Mouse (Mus musculus): Measurements from ENCODE around the gene Gm12169.

The Gm12169 gene

DNA sequence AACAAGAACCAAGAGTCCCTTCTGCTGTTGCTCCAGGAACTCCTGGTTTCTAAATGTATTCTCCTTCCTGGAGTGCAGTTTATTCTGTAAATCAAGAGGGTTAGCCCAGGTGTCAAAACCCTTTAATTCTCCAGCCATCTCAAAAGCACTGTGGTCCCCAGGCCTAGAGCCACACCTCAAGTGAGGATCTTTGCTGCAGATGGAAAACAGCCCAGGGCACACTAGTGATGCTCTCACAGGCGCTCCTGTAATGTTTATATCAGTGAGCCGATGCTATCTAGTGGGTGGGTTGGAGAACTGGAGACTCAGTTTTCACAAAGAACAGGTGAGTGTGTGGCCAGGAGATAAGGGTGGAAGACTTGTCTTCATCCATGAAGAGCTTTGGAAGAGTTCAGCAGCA, at the start of gene Gm12169:
Gm12169 (plus strand) TSS at position 301 of the 400 bp plus-strand sequence.
- in situ Hi-C loops (cut with MboI, MseI), result loop anchor here in 1 of 2 experiments (5.0 to 10.0 kb wide), 2 partner anchors 37 to 111 kb away; no protein-coding TSS in a partner anchor

GRCm38 (mm10) chr11:46474220-46474619, 49.8 kb upstream of the Gm12169 start:
- in situ Hi-C loops (cut with MboI, MseI), result no loop called here

GRCm38 (mm10) chr11:46479311-46479710, 44.7 kb upstream of the Gm12169 start:
- in situ Hi-C loops (cut with MboI, MseI), result loop anchor here in 1 of 2 experiments (5.0 kb wide), 1 partner anchor 183 kb away; no protein-coding TSS in a partner anchor

- in situ Hi-C loops (cut with MboI, MseI), result no loop called here
Measured at GRCm38 (mm10) chr11:46480517-46480916, 43.5 kb upstream of the Gm12169 start.

DNA sequence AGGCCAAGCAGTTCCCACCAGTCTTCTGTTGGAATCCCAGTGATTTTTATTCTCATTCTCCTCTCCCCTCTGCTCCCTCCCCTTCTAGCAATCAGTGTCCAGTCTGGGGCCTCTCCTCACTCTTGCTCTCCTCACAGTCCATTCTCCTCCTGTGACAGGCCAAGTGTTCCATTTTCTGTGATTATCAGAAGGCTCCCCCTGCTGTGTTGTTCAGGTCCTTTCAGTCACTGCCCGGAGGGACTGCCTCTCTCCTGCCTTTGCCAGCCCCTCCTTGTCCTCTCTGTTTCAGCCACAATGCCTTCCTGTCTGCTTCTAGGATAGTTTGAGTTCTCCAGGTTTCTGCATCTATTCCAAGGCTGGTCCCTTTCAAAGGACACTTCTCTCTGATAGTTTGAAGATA, 35.8 kb upstream of the Gm12169 start:
- in situ Hi-C loops (cut with MboI, MseI), result loop anchor here in 1 of 2 experiments (5.0 kb wide), 1 partner anchor 34 kb away; the partner anchor contains the start of gene Gm12169

- in situ Hi-C loops (cut with MboI, MseI), result loop anchor here in 1 of 2 experiments (5.0 kb wide), 1 partner anchor 34 kb away; the partner anchor contains the start of gene Gm12169
Measured at GRCm38 (mm10) chr11:46488650-46489049, 35.4 kb upstream of the Gm12169 start.

GRCm38 (mm10) chr11:46507146-46507545, 16.9 kb upstream of the Gm12169 start:
- in situ Hi-C loops (cut with MboI, MseI), result loop anchor here (5.0 kb wide), 1 partner anchor 45 kb away; no protein-coding TSS in a partner anchor

DNA sequence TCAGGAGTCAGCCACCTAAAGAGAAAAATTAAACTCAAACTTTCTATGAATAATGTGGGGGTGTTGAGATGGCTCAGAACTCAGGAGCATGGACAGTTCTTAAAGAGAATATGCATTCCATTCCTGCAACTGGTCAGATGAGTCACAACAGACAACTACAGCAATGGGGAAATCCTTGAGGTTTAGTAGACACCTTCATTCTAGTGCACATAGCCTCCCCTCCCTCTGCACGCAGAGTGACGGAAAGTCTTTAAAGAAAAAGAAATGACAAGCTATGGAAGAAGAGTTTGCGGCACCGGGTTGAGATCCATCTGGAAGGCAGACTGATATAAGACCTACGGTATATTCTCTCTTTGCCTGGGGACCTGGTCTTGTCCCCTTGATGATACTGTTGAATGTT, 14.1 kb upstream of the Gm12169 start:
- in situ Hi-C loops (cut with MboI, MseI), result loop anchor here (5.0 kb wide), 1 partner anchor 48 kb away; no protein-coding TSS in a partner anchor

- in situ Hi-C loops (cut with MboI, MseI), result loop anchor here in 1 of 2 experiments (5.0 to 10.0 kb wide), 2 partner anchors 34 to 113 kb away; no protein-coding TSS in a partner anchor
Measured at GRCm38 (mm10) chr11:46521341-46521740, 2.7 kb upstream of the Gm12169 start.

DNA sequence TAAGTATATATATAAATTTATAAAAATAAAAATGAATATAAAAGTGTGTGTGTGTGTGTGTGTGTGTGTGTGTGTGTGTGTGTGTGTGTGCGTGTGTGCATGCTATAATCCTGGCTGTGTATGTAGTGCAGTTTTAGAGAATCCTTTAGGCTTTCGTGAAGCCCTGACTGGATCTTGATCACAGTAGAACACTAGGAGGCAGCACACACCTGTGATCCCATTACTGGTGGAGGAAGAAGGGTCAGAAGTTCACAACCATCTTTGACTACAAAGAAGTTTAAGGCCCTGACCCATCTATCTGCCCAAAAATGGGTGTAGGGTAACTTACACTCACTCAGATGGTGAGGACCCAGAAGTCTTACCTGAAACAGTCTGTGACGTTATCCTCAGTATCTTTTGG, 1.3 kb upstream of the Gm12169 start:
- in situ Hi-C loops (cut with MboI, MseI), result loop anchor here in 1 of 2 experiments (5.0 to 10.0 kb wide), 2 partner anchors 35 to 112 kb away; no protein-coding TSS in a partner anchor

- in situ Hi-C loops (cut with MboI, MseI), result loop anchor here (5.0 to 25.0 kb wide), 3 partner anchors 207 to 1132 kb away; partner anchors contain the start of gene Havcr1 (in 1 of the 2)
Measured at GRCm38 (mm10) chr11:46530149-46530548, 6.1 kb downstream of the Gm12169 start.

GRCm38 (mm10) chr11:46536978-46537377, 13.0 kb downstream of the Gm12169 start:
- in situ Hi-C loops (cut with MboI, MseI), result loop anchor here (25.0 kb wide), 2 partner anchors 200 to 1125 kb away; partner anchors contain the start of gene Havcr1 (in 1 of the 2)

DNA sequence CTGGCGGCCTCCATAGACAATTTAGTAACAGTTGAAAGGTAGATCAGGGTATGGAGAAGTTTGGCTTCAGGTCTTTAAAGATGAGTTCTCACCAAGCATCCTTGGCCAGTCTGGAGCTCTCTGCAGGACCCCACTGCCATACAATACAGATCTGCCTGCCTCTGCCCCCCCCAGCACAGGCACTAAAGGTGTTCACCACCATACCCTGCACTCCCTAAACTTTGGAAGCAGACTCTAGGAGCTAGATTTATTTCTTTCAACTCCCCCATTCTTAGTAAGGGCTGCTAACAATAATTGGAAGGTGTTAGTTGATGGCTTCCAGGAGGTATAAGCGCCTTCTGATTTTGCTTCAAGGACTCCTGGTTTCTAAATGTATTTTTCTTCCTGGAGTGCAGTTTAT, 19.5 kb downstream of the Gm12169 start:
- in situ Hi-C loops (cut with MboI, MseI), result loop anchor here (25.0 kb wide), 2 partner anchors 194 to 1119 kb away; partner anchors contain the start of gene Havcr1 (in 1 of the 2)

DNA sequence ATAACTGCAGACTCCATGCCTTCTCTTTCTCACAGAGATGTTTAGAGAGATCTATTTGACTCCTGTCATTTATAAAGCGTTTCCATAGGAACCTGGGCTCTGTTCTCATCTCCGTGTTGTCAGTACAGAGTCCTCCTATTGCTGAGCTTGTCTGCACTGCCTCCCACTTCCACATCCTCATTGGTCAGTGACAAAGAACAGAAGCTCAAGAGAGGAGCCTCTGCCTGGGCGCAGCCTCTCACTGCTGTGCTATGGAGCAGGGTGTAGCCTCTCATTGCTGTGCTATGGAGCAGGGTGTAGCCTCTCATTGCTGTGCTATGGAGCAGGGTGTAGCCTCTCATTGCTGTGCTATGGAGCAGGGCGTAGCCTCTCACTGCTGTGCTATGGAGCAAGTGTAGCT, 25.7 kb downstream of the Gm12169 start:
- in situ Hi-C loops (cut with MboI, MseI), result loop anchor here (25.0 kb wide), 2 partner anchors 188 to 1113 kb away; partner anchors contain the start of gene Havcr1 (in 1 of the 2)

- in situ Hi-C loops (cut with MboI, MseI), result no loop called here
Measured at GRCm38 (mm10) chr11:46552741-46553140, 28.7 kb downstream of the Gm12169 start.

DNA sequence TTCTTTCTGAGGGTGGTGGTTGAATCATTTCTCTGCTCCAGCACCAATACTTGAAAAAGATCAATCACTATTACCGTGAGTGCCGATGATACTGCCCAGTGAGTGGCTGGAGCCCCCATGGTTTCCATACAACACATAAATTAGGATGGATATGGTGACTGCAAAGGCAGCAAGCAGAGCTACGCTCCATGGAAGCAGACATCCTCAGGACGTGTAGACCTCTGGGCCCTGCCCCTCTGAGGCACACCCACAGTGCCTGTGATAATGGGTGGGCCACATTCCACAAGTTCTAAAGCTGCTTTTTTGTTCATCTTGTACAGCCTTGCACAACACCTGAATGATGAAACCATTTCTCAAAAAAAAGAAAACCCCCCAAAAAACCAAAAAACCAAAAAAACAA, 37.1 kb downstream of the Gm12169 start:
- in situ Hi-C loops (cut with MboI, MseI), result no loop called here

DNA sequence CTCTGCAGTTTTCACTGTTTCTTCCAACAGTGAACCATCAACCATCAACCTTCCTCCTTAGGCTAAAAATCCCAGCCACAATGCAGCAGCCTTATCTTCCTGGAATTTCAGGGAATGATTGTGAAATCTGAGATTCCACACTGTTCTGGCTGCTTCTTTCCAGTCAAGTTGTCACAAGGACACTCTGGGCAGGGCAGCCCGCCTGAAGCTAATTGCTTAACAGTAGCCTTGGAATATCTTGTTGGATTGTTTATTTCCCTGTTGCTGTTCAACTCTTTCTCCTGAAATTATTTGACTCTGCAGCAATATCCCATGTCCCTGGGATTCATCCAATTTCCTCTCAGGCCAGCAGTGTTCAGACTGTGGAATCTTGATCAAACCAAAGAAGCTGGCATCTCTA, 40.7 kb downstream of the Gm12169 start:
- in situ Hi-C loops (cut with MboI, MseI), result no loop called here

DNA sequence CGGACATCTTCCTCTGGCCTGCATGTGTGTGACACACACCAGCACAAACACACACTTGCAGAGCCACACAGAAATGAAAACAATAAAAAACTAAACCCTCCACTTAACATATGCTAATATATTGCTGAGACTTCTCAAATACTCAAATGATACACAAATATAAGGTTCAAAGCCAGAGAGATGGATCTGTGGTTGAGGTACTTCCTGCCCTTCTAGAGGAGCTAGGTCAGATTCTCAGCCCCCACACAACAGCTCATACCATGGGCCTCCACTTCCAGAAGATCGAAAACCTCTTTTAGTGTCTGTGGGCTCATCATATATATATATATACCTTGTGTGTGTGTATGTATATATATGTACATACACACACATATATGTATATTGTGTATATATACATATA, 42.0 kb downstream of the Gm12169 start:
- in situ Hi-C loops (cut with MboI, MseI), result no loop called here

- in situ Hi-C loops (cut with MboI, MseI), result no loop called here
Measured at GRCm38 (mm10) chr11:46569107-46569506, 45.1 kb downstream of the Gm12169 start.

- in situ Hi-C loops (cut with MboI, MseI), result no loop called here
Measured at GRCm38 (mm10) chr11:46571327-46571726, 47.3 kb downstream of the Gm12169 start, which contains the start of gene BC053393. Gene BC053393 (plus strand): TSS chr11:46571536.

- in situ Hi-C loops (cut with MboI, MseI), result loop anchor here in 1 of 2 experiments (5.0 kb wide), 1 partner anchor 48 kb away; the partner anchor contains the start of gene Dppa1
Measured at GRCm38 (mm10) chr11:46578771-46579281, 54.8 kb downstream of the Gm12169 start.

DNA sequence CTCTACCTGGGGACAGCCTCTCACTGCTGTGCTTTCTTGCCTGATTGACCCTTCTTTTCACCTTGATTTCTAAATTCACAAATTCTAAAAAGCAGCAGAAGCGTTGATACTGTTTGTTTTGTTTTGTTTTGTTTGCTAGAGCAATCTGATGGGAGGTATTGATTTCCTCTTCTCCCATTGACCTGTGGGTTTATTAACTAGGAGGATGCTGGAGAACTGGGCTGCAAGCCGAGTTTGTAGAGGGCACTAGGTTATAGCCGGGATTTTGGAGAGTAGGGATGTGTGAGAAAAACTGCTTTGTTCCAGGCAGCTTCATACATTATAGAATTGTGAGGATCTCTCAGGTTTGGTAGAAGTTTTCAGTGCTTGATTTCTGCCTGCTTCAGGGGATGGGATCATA, 56.4 kb downstream of the Gm12169 start:
- in situ Hi-C loops (cut with MboI, MseI), result no loop called here

GRCm38 (mm10) chr11:46582741-46583140, 58.7 kb downstream of the Gm12169 start:
- in situ Hi-C loops (cut with MboI, MseI), result no loop called here

All from T-helper 17 cell (primary cell).